Mouse (Mus musculus) natural killer cell, adult 2 months (primary cell): ENCODE data around the gene Dtnbp1.

Source experiments
- DNase-seq, 2 experiments: peaks; one replicate each; pipeline ENCODE4 v3.0.0; 2022; ENCODE audit warnings: low spot score in 2 of 2

The Dtnbp1 gene

DNA sequence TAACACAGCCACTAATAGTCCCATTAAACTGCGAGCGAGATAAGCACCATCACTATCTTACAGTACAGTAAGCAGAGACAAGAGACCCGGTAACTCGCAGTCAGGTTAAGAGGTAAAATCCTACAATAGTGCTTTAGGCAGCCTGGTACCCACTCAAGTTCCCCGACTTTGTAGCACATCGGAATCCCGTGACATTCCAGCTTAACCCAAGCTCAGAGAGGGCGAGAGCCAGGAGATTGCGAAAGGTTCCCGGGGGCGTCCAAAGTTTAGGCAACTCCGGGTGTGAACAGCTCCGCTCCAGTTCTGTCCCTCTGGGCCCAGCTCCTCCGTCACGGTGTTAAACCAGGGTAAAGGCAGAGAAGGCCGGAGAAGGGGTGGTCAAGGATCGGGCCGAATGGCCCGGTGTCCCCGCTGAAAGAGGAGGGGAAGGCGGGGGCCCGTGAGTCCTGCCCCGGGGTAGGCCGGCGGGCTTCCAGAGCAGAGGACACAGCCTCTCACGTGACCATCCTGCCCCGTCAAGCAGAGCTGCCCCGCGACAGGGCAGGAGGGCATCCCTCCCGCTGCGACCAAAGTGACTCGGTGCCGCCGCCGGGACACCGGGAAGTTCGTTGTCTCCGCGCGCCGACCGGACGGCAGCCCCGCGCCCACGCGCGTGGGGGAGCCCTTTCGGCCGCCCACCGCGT lies 578 bp downstream of the Dtnbp1 start:
- peak; percentile 46 to 65 for DNase-seq

DNA sequence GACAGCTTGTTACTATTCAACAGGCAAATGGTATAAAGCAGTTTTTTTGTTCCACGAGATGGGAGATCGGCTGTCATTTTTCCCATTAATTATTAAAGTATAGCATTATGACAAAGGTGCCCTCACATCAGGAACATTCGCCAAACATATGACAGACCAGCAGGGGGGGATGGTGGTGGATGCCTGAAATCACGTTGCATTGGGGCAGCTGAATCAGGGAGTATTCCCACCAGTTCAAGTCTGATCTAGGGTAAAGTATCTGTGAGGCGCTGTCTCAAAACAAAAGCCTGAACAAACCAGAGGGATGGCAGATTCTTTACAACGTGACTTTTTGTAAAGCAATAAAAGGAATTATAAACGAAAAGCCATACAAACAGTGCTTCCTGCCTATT lies 1.1 kb downstream of the Dtnbp1 start:
- peak; percentile 30 to 53 for DNase-seq

DNA sequence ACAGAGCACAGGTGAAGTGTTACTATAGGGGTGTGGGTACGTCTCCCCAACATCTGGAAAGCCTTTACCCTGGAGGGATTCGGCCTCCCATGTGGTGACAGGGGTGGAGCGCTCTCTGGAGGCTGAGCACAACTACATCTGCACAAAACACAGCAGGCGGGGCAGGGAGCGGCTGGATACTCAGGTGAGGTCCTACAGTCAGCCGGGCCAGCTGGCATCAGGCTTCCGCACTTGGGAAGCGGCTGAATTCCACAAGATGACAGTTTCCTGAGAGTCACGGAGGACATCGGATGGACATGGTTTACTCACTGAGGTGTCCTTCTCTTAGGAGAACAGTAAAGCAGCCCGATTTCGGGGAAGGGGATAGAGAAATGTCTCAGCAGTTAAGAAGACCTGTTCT lies 2.7 kb downstream of the Dtnbp1 start:
- no peak for DNase-seq

DNA sequence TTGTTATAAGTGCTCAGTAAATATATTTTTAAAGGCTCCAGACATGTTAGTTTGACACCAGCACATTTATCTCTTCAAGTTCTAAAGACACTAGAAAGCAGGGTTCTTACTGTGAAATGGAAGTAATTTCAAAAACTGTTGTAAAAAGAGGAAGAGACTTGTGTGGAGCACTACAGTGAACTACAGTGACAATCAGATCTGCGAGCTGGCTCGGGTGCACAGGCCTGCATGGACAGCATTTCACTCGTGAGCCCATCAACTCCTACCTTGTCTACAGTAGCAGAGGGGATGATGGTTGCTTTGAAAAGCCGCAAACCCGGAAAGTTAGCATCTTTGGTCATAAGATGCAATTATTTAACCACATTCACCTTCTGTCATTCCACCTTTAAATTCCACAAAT lies 5.6 kb downstream of the Dtnbp1 start:
- DNase-seq = no peak

DNA sequence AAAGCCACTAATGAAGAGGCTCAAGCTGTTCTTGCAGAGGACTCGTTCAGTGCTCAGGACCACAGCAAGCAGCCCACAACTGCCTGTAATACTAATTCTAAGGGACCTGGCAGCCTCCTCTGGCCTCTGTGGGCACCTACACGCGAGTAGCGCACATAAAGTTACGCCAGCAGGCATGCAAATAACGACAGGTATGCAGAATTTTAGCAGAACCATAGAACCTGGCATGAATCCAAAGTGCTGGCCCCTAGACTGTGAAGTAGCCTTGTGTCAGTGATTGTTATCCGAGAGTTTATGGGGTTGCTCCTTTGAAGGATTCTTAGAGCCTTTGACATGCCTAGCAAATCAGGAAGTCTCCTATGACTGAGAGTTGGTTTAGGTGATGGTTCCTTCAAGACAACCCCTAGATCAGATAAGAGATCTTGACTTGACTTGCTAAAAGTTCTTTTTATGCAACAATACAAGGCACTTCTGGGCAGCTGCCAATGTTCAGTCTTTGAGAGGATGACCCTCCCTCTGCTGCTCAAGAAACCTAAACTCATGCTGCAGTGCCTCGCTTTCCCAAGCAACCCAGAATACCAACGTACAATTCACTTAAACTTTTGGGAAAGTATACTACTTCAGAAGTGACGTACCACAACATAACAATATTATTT lies 9.3 kb downstream of the Dtnbp1 start:
- DNase-seq = no peak

DNA sequence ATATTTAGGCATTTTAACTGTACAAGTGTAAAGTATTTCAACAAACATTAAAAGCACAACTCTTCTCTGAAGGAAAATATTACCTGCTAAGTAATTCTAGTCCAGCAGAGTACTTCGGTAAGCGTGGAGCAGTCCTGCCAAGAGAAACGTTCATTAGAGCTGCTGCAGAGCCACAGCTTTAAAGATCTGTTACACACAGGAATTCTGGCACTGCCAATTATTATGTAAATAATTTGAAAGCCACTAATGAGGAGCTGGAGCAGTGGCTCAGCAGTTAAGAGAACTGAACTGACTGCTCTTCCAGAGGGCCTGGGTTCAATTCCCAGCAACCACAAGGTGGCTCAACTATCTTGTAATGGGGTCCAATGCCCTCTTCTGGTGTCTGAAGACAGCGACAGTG lies 10.0 kb downstream of the Dtnbp1 start:
- DNase-seq = no peak

DNA sequence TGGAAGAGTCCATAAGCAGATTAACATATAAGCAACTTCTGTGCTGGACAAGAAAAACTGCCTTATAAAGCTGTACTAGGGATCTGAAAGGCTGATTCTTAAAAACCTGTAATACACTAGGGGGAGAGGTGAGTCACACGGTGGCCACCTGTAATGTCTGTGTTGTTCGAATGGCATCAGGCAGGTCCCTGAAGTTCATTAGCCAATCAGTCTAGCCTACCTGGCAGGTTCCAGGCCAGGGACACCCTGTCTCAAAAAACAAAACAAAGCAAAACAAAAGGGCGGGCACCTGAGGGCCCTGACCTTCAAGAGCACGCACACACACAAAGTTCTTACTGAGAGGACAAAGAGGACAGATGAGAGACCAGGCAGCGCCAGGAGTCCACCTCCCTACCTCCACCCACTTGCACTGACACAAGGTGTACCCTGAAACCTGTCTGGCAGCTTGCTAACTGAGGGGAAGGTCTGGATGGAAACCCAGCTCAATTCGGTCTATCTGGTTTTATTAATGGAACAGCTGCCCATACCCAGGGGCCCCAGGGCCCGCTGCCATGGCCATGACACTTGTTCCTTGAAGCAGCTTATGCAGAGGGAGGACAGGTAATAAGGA lies 11.8 kb downstream of the Dtnbp1 start:
- no peak for DNase-seq

DNA sequence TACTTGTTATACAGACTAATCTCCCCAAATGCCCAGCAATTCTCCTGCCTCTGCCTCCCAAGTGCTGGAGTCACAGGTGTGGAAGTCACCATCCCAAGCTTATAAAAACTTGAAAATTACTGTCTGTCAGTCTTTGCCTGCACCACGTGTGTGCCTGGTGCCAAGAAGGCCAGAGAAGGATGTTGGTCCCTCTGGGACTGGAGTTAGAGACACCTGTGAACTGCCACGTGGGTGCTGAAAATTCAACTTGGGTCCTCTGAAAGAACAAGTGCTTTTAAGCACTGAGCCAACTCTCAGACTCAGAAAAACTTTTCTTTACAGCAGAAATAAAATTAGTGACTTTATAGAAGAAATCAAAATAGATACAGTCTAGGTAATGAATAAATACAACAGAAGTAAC lies 15.6 kb downstream of the Dtnbp1 start:
- no peak for DNase-seq

DNA sequence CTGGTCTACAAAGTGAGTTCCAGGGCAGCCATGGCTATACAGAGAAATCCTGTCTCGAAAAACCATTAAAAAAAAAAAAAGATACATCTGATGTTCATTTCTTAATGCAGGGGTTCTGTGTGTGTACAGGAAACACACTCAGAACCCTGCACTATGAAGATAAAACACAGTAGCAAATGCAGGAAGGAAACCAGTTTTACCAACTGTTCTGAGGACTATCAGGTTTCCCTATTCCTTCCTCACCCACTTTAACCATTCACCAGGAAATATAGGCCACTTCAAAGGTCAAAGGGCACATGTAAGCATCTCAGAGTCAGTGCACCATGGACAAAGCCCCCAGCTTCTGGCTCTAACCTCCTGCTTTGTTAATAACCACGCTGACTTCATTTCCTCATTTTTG lies 16.6 kb downstream of the Dtnbp1 start:
- no peak for DNase-seq

DNA sequence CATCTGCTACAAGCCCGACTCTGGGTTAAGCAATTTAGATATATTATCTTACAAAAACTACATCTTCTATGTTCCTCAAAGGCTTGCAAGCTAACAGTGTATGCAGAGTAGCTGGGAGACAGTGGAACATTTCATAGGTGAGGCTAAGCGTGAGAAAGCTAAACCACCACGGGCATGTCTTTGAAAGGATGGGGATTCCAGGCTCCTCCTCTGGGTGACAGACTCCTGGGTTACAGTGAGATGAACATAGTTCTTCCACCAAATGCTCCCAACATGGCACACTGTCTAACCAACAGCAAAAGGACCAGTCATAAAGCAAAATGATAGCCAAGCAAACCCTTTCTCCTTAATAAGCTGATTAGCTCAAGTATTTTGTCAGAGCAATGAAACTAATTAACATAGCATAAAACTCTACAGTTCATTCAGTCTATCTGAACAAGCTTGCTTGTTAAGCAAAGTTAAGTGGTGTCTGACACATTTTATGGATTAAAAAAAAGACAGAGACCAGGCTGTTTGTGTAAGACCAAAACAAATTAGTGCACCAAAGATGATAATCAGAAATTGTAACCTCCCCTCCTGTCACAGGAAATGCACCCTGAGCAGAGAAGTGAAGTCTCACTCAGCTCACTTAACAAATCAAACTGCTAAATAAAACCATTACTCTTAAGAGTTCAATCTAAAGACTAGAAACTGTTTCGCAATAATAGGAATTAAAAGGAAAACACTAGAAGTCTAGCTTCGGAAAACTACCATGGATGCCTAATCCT lies 18.1 kb downstream of the Dtnbp1 start:
- DNase-seq = no peak

DNA sequence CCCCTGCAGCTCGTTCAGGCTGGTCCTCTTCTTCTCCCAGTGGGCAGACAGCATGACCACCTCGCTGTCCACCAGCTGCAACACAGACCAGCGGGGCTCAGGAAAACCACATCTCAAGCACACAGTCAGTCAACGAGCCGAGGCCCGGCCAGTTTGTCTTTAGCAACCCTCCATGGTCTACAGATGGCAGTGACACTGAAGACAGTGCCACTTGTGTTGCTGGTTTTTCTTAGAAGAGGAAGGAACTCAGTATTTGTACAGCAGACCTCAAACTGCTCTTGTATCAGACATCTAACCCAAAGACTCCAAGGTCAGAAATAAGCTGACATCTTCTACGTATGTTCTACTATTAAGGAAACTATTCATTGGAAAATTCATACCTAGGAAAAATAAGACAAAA lies 19.1 kb downstream of the Dtnbp1 start:
- no peak for DNase-seq

DNA sequence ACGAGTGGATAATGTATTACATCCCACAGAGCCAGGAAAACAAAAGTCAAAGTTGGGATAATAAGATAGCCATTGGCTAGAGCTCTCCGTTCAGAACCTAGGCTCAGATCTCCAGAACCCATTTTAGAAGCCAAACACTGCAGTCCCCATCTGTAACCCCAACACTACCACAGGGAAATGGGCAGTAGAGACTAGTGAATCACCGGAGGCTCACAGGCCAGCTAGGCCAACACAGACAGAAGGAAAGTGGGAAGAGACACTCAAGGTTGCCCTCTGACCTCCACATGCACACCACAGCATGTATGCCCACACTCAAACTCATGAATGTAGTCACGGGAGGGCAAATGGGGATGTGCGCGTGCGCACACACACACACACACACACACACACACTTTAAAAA lies 22.5 kb downstream of the Dtnbp1 start:
- no peak for DNase-seq

DNA sequence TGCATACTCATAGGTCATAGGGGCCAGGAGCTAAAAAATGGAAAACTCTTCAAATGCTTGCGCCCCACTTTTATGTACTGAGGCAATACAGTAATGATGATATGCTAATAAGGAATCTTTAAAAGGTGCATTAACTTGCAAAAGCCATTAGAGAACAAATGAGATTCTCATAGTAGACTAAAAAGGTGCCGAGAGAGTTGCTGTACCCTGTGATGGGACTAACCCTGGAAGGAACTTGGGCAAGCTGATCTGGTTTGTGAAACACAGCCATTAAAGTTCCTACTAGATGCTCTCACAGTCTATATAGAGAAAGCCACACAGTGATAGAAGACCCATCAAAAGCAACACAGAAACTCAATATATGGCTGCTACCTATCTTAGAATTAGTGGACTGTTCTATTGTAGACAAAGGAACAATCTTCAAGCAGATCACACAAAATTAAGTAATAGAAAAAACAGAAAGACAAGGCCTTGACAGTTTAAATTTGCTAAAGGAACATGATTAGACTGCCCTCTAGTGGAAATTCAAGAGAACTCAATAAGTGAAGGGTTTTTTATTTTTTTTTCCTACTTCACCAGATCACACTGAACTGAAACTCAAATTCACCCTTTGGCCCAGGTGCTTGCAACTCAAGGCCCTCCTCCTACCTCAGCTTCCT lies 24.3 kb downstream of the Dtnbp1 start:
- no peak for DNase-seq

DNA sequence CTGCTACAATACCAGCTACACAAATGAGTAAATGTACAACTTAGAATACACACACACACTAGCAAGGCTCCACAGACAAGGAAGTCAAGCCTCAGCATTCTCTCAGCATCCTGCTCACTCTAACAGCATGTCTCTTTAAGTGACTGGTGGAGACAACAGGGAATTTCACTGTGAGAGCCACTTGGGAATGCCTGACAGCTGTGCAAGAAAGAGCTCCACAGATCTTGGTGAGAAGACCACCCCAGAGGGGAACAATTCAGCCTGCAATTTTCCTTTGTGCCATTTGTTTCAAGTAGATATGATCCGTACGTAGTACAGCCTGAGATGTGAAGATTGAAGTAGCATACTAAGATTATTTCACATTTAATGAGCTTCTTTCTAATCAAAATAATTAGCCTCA lies 24.9 kb downstream of the Dtnbp1 start:
- no peak for DNase-seq

DNA sequence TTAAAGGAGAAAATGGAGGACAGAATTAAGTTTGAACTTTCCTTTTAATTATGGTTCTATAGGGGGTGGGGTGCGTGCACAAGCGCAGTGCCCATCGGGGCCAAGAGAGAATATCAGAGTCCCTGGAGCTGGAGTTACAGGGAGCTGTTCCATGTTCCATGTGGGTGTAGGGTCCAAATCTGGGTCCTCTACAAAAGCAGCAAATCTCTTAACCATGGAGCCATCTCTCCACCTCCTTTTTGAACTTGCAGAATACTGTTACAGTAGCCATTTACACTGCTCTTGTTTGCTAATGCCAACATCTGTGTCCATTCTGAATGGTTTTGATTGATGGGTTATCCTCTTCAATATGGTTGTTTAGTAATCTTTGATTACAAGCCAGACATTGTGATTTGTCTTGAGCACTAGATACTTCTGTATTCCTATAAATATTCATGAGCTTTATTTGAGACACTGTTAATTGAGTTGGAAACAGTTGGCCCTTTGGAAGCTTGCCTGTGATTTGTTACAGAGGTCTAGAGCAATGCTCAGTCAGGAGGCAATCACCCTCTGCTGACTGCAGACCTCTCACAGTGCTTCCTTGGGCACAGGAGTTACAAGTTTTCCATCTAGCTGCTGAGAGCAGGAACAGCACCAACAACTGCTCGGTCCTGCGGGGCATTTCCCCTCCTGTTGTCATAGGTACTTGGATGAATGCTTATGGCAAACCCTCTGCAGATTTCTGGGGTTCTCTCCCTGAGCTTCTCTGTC lies 41.2 kb downstream of the Dtnbp1 start:
- DNase-seq = no peak

DNA sequence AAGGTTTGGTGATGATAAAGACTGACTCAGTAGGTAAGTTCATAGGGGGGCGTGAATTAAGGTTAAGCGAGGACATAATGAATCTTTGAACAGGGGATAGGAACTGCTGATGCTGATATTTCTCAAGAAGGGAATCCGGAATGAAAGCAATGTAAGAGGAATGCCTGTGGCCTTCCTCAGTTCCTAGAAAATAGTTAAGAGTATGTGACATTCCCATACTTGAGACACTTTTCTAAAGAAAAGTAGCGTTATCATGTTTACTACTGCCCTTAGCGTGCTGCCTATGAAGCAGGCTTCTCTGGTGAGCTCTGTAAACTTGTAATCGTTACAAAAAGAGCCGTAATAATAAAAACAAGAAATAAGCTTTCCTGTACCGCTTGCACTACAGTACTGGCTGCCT lies 44.9 kb downstream of the Dtnbp1 start:
- DNase-seq = no peak

DNA sequence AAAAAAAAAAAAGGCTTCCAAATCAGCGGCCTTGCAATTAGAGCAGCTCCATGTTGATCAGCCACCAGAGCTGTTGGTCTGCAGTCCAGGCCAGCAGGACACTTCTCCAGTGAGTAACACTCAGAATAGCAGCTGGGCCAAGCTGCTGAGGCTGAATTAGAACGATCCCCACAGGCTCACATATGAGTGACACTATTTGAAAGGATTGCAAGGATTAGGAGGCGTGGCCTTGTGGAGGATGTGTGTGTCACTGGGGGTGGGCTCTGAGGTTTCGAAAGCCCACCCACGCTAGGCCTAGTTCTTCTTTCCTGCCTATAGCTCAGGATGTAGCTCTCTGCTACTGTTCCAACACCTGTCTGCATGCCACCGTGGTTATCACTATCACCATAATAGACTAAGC lies 46.2 kb downstream of the Dtnbp1 start:
- no peak for DNase-seq

DNA sequence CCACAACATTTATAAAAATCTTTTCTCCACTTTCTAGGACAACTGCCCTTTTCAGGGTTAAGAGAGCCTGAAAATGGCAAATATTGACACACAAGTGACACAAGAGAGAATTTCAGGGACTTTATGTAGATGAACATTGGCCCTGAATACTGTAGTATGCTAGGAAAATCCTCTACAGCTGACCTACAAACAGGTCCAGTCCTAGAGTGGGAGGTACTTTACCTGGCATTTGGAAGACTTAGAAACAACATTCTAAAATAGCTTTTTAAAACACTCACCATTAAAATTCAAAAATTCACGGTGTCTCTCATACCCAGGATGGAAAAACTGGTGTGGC lies 47.7 kb downstream of the Dtnbp1 start:
- DNase-seq = no peak

DNA sequence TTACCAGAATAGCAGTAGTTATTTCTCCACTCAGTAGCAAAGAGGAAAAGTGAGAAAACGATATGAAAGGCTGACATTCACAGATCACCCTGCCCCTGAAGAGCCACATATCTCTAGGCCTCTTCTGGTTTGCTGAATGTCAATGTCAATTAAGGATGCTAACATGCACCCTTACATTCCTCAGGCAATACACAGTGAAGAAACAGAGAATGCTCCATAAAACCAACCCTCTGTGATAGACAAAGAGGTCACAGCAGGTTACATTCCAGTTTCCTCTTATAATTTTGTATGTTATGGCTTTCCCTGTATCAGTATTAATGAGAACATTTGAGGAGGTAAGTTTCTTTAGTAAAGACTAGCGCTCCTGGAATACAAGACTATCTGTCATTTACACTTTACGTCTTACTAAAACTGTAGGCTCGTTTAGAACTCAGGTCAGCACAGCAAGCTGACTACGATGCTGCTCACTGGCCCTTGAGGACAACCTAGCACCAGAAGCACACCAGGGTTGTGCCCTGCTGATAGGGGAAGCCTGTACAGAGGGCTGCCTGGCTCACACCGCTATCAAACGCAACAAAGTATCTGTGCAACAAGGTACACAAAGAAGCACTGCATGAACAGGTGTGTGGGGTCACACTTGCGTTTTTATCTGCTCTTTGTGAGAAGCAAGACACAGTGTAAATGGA lies 48.3 kb downstream of the Dtnbp1 start:
- no peak for DNase-seq

DNA sequence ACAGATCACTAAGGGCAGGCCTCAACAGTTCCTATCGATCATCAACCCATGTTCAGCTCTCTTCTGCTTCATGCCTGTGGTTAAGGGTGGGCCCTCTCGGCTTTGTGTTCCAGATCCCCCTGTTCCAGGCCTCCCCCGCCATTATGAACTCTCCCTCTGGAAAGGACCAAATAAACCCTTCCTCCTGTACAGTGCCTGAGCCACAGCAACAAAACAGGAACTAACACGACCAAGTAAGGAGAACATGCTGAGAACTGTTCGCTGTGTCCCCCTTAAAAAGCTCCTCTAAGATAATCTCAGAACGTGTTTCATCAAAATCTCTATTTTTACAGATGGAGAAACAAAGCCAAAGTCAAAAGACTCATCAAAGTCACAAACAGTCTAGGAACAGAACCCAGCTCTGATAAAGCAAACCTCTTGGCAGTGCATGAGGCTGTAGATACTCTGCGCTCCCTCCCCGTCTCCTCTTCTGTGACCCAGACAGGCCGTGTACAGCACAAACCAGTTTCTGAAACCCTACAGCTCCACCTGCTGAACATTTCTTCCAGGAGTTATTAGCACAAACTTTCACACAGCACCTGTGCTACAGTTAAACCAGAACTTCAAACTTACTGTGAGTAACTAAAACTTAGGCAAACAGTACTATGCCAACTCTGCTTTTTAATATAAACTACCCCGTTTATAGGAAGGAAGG lies 49.4 kb downstream of the Dtnbp1 start:
- DNase-seq = no peak
